Mouse (Mus musculus): ENCODE data around the gene Cyp4f40. TPM values are rescaled to one million over a fixed set of nuclear protein-coding genes. Genes with fewer than 3 reads are reported as not detected.
"Not testable (repeated sequence)": the region's sequence is repeated elsewhere in the genome, so short reads cannot be mapped to it uniquely, and the experiment has no call there.

Gene Cyp4f40
- polyA plus RNA-seq (2011; ENCODE audit: insufficient read depth, insufficient read length, low replicate concordance, missing spikeins), result not detected in 2 replicates

DNA sequence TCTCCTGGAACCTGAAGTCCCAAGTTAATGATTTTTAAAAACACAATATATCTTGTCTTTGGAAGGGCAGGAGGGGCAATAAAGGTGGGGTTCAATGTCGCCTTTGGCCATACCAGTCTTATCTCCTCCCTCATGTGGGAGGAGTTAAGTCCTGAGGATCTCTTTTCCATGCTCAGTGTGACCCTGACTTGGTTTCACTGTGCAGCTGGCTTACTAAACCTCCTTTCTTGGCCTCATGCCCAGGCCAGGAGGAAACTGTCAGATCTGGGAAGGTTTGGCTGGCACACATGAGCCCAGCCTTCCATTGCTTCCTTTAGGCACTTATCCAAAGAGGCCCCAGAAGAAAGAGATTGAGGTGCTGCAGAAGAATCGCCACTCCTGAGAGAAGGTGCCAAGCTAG lies at the start of gene Cyp4f40:
Gene Cyp4f40 (plus strand): TSS at position 189 of the 400 bp plus-strand sequence.
- WGBS, result 20% methylated on average over 2 of the region's 2 CpGs
- no peak within 1 kb of the TSS for H3K4me3 ChIP-seq (replicated peaks; ENCODE audit: control insufficient read depth, low read depth, low read length)
- H3K27ac ChIP-seq (ENCODE audit: control insufficient read depth, insufficient read depth, low read depth, low read length, poor library complexity), result no peak within 1 kb of the TSS
- no peaks in the 10 kb centered on the region for H3K4me1 ChIP-seq (ENCODE audit: control insufficient read depth, insufficient read depth, low read length)
- TF ChIP-seq POLR2A (IDR thresholded peaks at IDR 0.05; ENCODE audit: borderline replicate concordance, control insufficient read depth, low read depth, low read length) (no peak), CTCF (IDR thresholded peaks at IDR 0.05; ENCODE audit: control insufficient read depth, insufficient read depth, low read length) (no peak)

DNA sequence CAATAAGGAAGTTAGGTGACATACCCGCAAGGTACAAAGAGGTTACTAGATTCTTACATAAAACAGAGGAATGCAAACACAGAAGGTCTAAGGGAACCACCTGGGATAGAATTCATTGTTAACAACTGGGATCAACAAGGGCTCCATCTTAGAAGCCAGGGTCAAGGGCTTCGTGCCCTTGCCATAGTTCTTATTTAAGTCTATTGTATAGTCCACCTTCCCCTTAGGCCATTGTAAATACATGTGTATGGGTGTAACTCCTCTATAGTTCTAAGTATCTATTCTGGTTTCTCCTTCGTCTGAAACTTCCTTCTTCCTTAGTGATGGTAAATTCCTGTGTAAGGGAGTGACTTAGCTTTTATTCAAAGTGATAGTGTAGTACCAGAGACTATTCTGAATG lies 48.5 kb upstream of the Cyp4f40 start:
- not testable (repeated sequence) for H3K27ac ChIP-seq (ENCODE audit: control insufficient read depth, insufficient read depth, low read depth, low read length, poor library complexity); H3K4me3 ChIP-seq (replicated peaks; ENCODE audit: control insufficient read depth, low read depth, low read length); H3K4me1 ChIP-seq (ENCODE audit: control insufficient read depth, insufficient read depth, low read length)
- WGBS, result 77% methylated on average over 3 of the region's 3 CpGs

DNA sequence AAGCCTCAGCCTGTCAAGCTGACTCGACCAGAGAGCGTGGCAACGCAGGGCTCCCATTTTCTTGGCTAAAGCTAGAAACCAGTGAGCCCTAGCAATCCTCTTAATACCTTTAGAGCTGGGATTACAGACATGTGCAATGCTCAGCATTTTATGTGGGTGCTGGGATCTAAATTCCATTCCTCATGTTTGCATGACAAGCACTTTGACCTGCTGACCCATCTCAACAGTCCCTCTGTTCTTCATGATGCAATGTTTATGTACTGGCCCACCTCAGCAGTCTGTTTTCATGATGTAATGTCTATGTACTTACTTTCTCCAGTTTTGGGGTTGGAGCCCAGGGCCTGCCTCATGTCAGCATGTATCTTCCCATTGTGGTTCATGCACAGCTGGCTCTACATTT lies 47.8 kb upstream of the Cyp4f40 start:
- H3K4me1 ChIP-seq (ENCODE audit: control insufficient read depth, insufficient read depth, low read length), result no peaks in the 10 kb centered on the region
- 69% methylated on average over 3 of the region's 3 CpGs for WGBS
- TF ChIP-seq POLR2A (IDR thresholded peaks at IDR 0.05; ENCODE audit: borderline replicate concordance, control insufficient read depth, low read depth, low read length), result no peak
- TF ChIP-seq CTCF (IDR thresholded peaks at IDR 0.05; ENCODE audit: control insufficient read depth, insufficient read depth, low read length), result no peak
- H3K27ac ChIP-seq (ENCODE audit: control insufficient read depth, insufficient read depth, low read depth, low read length, poor library complexity), result no peak overlapping the region
- no peak overlapping the region for H3K4me3 ChIP-seq (replicated peaks; ENCODE audit: control insufficient read depth, low read depth, low read length)

DNA sequence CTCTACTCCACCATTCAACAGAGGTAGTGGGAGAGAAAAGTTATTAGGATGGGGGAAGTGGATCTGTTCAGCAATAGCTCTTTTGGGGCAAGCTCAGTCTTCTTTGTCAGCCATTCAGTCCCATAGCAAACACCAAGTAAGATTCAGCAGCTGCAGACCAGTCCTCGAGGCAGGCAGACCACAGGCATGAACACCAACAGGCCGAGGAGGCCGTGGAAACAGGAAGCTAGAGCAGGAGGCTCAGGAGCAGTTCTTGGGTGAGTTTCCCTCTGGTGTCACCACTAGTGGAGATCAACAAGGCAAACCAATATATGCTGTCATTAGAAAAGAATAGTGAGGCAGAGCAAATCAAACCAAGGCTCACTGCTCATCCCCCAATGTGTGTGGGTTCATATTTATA lies 46.3 kb upstream of the Cyp4f40 start:
- 4% methylated on average over 3 of the region's 3 CpGs for WGBS
- TF ChIP-seq CTCF (IDR thresholded peaks at IDR 0.05; ENCODE audit: control insufficient read depth, insufficient read depth, low read length) (no peak), POLR2A (IDR thresholded peaks at IDR 0.05; ENCODE audit: borderline replicate concordance, control insufficient read depth, low read depth, low read length) (no peak)
- H3K4me1 ChIP-seq (ENCODE audit: control insufficient read depth, insufficient read depth, low read length), result no peaks in the 10 kb centered on the region
- no peak overlapping the region for H3K27ac ChIP-seq (ENCODE audit: control insufficient read depth, insufficient read depth, low read depth, low read length, poor library complexity)
- H3K4me3 ChIP-seq (replicated peaks; ENCODE audit: control insufficient read depth, low read depth, low read length), result no peak overlapping the region

DNA sequence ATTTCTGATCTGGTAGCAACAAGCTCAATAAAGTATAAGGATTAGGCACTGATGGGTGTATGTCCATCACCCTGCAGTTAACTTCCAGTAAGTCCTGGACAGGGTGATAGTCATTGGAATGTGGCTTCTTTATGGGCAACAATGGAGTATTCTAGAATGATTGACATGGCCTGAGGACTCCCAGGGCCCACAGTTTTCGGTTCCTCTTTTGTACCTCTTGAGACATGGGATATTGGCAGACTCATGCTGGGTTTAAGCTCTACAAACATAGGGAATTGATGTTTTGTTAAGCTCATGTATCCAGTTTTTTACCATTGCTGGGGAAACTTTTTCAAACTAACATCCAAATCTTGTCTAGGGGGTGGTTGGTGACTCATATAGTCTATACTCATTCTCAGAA lies 41.4 kb upstream of the Cyp4f40 start:
- Histone ChIP-seq H3K4me3 (replicated peaks; ENCODE audit: control insufficient read depth, low read depth, low read length) (no peak overlapping the region), H3K27ac (ENCODE audit: control insufficient read depth, insufficient read depth, low read depth, low read length, poor library complexity) (no peak overlapping the region), H3K4me1 (ENCODE audit: control insufficient read depth, insufficient read depth, low read length) (no peaks in the 10 kb centered on the region)
- WGBS, result 38% methylated on average over 1 of the region's 1 CpGs
- TF ChIP-seq CTCF (IDR thresholded peaks at IDR 0.05; ENCODE audit: control insufficient read depth, insufficient read depth, low read length) (no peak), POLR2A (IDR thresholded peaks at IDR 0.05; ENCODE audit: borderline replicate concordance, control insufficient read depth, low read depth, low read length) (no peak)

DNA sequence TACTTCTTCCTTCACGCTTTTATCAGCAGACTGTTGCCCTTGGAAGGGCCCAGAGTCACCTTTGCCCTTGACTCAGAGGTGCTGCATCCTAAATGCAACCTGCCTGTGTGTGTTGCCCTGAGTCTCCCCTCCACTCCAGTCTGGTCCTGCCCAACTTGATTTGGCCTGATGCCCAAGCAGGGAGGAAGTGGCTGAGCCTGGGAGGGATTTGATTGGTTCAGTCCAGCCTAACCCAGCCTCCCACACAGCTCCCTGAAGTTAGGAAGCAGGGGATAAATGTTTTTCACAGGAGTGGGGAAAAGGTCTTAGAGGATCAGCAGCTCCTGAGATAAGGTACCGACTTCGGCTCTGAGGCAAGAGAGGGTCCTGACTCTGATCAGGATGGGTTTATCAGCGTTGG lies 37.7 kb upstream of the Cyp4f40 start, which contains the start of gene Cyp4f37:
Gene Cyp4f37 (plus strand): TSS at position 292 of the 400 bp plus-strand sequence.
- H3K27ac ChIP-seq (ENCODE audit: control insufficient read depth, insufficient read depth, low read depth, low read length, poor library complexity); H3K4me3 ChIP-seq (replicated peaks; ENCODE audit: control insufficient read depth, low read depth, low read length); H3K4me1 ChIP-seq (ENCODE audit: control insufficient read depth, insufficient read depth, low read length): not testable (repeated sequence)
- 61% methylated on average over 4 of the region's 4 CpGs for WGBS

DNA sequence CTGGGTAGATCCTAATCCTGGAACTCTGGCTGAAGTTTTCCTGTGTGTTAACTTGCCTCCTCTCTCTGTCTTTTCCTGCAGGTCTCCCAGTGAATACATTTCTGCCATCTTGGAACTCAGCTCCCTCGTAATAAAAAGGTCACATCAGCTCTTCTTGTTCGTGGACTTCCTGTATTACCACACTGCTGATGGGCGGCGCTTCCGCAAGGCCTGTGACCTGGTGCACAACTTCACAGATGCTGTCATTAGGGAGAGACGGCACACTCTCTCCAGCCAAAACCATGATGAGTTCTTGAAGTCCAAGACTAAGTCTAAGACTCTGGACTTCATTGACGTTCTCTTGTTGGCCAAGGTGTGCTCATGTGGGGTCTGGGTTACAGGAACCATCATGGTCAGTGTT lies 29.0 kb upstream of the Cyp4f40 start:
- 57% methylated on average over 7 of the region's 7 CpGs for WGBS
- not testable (repeated sequence) for H3K27ac ChIP-seq (ENCODE audit: control insufficient read depth, insufficient read depth, low read depth, low read length, poor library complexity); H3K4me3 ChIP-seq (replicated peaks; ENCODE audit: control insufficient read depth, low read depth, low read length); H3K4me1 ChIP-seq (ENCODE audit: control insufficient read depth, insufficient read depth, low read length)

DNA sequence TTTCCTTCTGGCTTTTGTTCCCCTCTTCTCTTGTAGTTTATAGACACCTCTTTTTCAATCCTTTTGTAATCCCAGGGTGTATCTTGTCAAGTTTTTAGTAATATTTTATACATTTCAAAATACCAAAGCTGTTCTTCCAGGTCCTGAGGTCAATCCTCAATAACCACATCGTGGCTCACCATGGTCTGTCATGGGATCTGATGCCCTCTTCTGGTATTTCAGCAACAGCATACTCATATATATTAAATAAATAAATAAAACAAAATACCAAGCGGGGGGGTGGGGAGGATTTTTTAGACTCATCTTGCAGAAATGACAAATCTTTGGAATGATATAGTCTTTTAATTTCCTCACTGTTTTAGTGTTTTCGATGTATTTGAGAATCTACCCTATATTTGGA lies 26.8 kb upstream of the Cyp4f40 start:
- no peak overlapping the region for H3K4me3 ChIP-seq (replicated peaks; ENCODE audit: control insufficient read depth, low read depth, low read length)
- WGBS, result 42% methylated on average over 3 of the region's 3 CpGs
- no peak overlapping the region for H3K27ac ChIP-seq (ENCODE audit: control insufficient read depth, insufficient read depth, low read depth, low read length, poor library complexity)
- H3K4me1 ChIP-seq (ENCODE audit: control insufficient read depth, insufficient read depth, low read length), result no peaks in the 10 kb centered on the region; the same call in 1 of the 2 replicates
- TF ChIP-seq POLR2A (IDR thresholded peaks at IDR 0.05; ENCODE audit: borderline replicate concordance, control insufficient read depth, low read depth, low read length), result no peak
- TF ChIP-seq CTCF (IDR thresholded peaks at IDR 0.05; ENCODE audit: control insufficient read depth, insufficient read depth, low read length), result no peak

DNA sequence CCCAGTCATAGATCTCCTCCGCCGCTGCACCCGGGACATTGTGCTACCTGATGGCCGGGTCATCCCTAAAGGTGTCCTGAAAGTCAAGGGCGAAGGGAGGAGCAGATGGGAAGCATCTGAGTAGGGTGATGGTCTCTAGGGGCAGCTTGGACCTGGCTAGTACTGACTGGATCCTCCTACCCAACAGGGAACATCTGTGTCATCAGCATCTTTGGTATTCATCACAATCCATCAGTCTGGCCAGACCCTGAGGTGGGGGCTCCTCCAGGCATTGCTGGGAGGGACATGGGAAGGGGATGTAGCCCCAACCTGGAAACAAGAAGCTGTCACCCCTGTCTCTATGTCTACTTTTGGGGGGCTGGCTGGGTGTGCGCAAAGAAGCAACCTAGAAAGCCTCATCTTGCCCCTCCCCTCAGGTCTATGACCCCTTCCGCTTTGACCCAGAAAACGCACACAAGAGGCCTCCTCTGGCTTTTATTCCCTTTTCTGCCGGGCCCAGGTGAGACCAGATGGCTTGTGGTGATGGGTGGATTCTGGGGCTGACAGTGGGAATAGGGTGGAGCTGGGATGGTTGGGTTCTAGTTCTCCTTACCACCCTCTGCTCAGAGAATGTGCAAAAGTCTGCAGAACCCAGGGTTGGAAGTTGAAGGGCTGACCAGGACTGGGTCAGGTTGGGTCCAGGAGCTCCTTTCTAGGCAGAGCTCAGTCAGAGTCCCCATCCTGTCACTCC lies 24.3 kb upstream of the Cyp4f40 start:
- WGBS, result 81% methylated on average over 9 of the region's 9 CpGs
- not testable (repeated sequence) for H3K4me3 ChIP-seq (replicated peaks; ENCODE audit: control insufficient read depth, low read depth, low read length); H3K27ac ChIP-seq (ENCODE audit: control insufficient read depth, insufficient read depth, low read depth, low read length, poor library complexity); H3K4me1 ChIP-seq (ENCODE audit: control insufficient read depth, insufficient read depth, low read length)
